Mouse (Mus musculus) ES-Bruce4 (cell line): ENCODE measurements around the gene Gimap5. TPM values are rescaled to one million over a fixed set of nuclear protein-coding genes. Genes with fewer than 3 reads are reported as not detected.

Source experiments
- H3K27ac ChIP-seq: 2 replicates; pipeline ENCODE4 v1.5.1; 2012; ENCODE audit warnings: low read length, inconsistent platforms; ENCODE audit not compliant: insufficient read depth
- H3K27me3 ChIP-seq: 2 replicates; pipeline ENCODE4 v1.6.1; 2012; ENCODE audit warnings: mild to moderate bottlenecking, low read length, inconsistent platforms; ENCODE audit not compliant: control insufficient read depth, poor library complexity, insufficient read depth, severe bottlenecking
- H3K36me3 ChIP-seq: 2 replicates; pipeline ENCODE4 v1.6.1; 2012; ENCODE audit warnings: inconsistent platforms, mild to moderate bottlenecking, low read length, moderate library complexity; ENCODE audit not compliant: control insufficient read depth, poor library complexity, insufficient read depth, severe bottlenecking
- H3K4me1 ChIP-seq: one replicate; pipeline ENCODE4 v1.8.1; 2011; ENCODE audit warnings: low read length; ENCODE audit not compliant: control insufficient read depth, insufficient read depth
- H3K4me3 ChIP-seq: 2 replicates; pipeline ENCODE4 v1.5.1; 2011; ENCODE audit warnings: low read depth, mild to moderate bottlenecking, low read length
- H3K9ac ChIP-seq: 2 replicates; pipeline ENCODE4 v1.6.1; 2012; ENCODE audit warnings: low read depth, mild to moderate bottlenecking, inconsistent platforms; ENCODE audit not compliant: poor library complexity, severe bottlenecking
- H3K9me3 ChIP-seq: replicated peaks from 2 replicates; pipeline ENCODE4 v1.6.1; 2012; ENCODE audit warnings: mild to moderate bottlenecking, low read length, inconsistent platforms; ENCODE audit not compliant: control insufficient read depth, poor library complexity, insufficient read depth, severe bottlenecking
- CTCF ChIP-seq: IDR thresholded peaks from one replicate; pipeline ENCODE4 v1.8.1; 2011; ENCODE audit warnings: low read depth, low read length
- EP300 ChIP-seq: IDR thresholded peaks from 2 replicates; pipeline ENCODE4 v1.6.1; 2011; ENCODE audit warnings: low read depth, low read length; ENCODE audit not compliant: insufficient read depth
- POLR2A ChIP-seq: IDR thresholded peaks from one replicate; pipeline ENCODE4 v1.8.1; 2011; ENCODE audit warnings: low read length; ENCODE audit not compliant: insufficient read depth
- polyA plus RNA-seq: library from polyadenylated mRNA; stranded (reverse); fragments of >200 nt; gene quantifications from 2 replicates; pipeline ENCODE4 v1.2.4, GENCODE M21; 2011; ENCODE audit warnings: low read depth; ENCODE audit not compliant: missing spikeins, insufficient read depth, insufficient read length

The Gimap5 gene
- polyA plus RNA-seq, 1 experiment = not detected

- Histone ChIP-seq H3K9ac (no peak overlapping the region), H3K27ac (no peak overlapping the region), H3K36me3 (no peaks in the 10 kb centered on the region), H3K27me3 (no peaks in the 10 kb centered on the region), H3K9me3 (peaks cover 6% of the 10 kb centered on the region), H3K4me3 (no peak overlapping the region), H3K4me1 (peaks cover 3% of the 10 kb centered on the region)
- TF ChIP-seq POLR2A (no peak), EP300 (no peak), CTCF (no peak)
These were observed 22.3 kb downstream of the Gimap5 start for GRCm38 (mm10) chr6:48768178-48768869.

- Histone ChIP-seq H3K36me3 (no peaks in the 10 kb centered on the region), H3K27me3 (no peaks in the 10 kb centered on the region), H3K4me1 (peaks cover 3% of the 10 kb centered on the region), H3K27ac (no peak overlapping the region), H3K4me3 (no peak overlapping the region), H3K9me3 (peaks cover 6% of the 10 kb centered on the region), H3K9ac (no peak overlapping the region)
- TF ChIP-seq POLR2A = no peak
- no peak for TF ChIP-seq EP300
- TF ChIP-seq CTCF = no peak
These were observed 22.9 kb downstream of the Gimap5 start for GRCm38 (mm10) chr6:48768933-48769332.

- no peak within 1 kb of the TSS for H3K27ac ChIP-seq
- no peaks in the 10 kb centered on the region for H3K36me3 ChIP-seq
- H3K4me3 ChIP-seq = no peak within 1 kb of the TSS
- TF ChIP-seq CTCF (no peak), EP300 (no peak), POLR2A (no peak)
- H3K27me3 ChIP-seq = no peaks in the 10 kb centered on the region
- peaks cover 3% of the 10 kb centered on the region for H3K4me1 ChIP-seq
- no peak within 1 kb of the TSS for H3K9ac ChIP-seq
- H3K9me3 ChIP-seq = peaks cover 5% of the 10 kb centered on the region
These were observed 24.7 kb downstream of the Gimap5 start, which contains the start of gene Gimap3 for GRCm38 (mm10) chr6:48770696-48771095. Gene Gimap3, minus strand, starts transcription at chr6:48770851.

GRCm38 (mm10) chr6:48772030-48772429 lies 26.0 kb downstream of the Gimap5 start:
- H3K9me3 ChIP-seq = peaks cover 8% of the 10 kb centered on the region
- no peaks in the 10 kb centered on the region for H3K36me3 ChIP-seq
- H3K4me1 ChIP-seq = peaks cover 3% of the 10 kb centered on the region
- no peak overlapping the region for H3K9ac ChIP-seq
- H3K27ac ChIP-seq = no peak overlapping the region
- peak; percentile 84 for TF ChIP-seq CTCF
- TF ChIP-seq POLR2A = no peak
- TF ChIP-seq EP300 = no peak
- H3K4me3 ChIP-seq = no peak overlapping the region
- H3K27me3 ChIP-seq = no peaks in the 10 kb centered on the region

- no peak overlapping the region for H3K9ac ChIP-seq
- H3K27ac ChIP-seq = no peak overlapping the region
- H3K36me3 ChIP-seq = no peaks in the 10 kb centered on the region
- H3K27me3 ChIP-seq = no peaks in the 10 kb centered on the region
- no peak overlapping the region for H3K4me3 ChIP-seq
- no peaks in the 10 kb centered on the region for H3K4me1 ChIP-seq
- 0 out of 2 replicates have a peak, but pooled peaks cover 3% of the 10 kb centered on the region for H3K9me3 ChIP-seq
- TF ChIP-seq CTCF (no peak), POLR2A (no peak), EP300 (no peak)
These were observed 38.4 kb downstream of the Gimap5 start for GRCm38 (mm10) chr6:48784406-48784805.

GRCm38 (mm10) chr6:48785189-48785588 lies 39.2 kb downstream of the Gimap5 start:
- Histone ChIP-seq H3K36me3 (no peaks in the 10 kb centered on the region), H3K9me3 (0 out of 2 replicates have a peak, but pooled peaks cover 3% of the 10 kb centered on the region), H3K4me3 (no peak overlapping the region), H3K27me3 (no peaks in the 10 kb centered on the region), H3K9ac (no peak overlapping the region), H3K27ac (no peak overlapping the region), H3K4me1 (no peaks in the 10 kb centered on the region)
- TF ChIP-seq POLR2A (no peak), CTCF (no peak), EP300 (no peak)
